ENCODE assay signal across 10 mouse cellular contexts in the genomic region with DNA sequence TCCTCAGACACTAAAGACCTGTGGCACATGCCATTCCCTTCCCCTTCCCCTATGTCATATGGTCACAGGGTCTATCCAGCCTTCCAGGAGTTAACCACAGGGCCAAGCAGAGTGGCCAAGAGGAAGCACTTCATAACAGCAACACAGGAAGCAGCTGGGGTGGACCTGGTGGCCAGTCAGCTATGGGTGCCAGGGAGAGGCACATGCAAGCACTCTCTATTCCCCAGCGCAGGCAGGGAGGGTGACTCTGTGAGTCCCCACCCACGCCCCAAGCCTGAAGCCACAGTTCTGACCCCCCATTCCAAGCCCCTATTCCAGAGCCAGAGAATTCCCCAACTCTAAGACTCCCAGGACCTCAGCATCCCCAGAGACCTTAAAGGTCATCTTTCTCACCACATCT.
DNase-seq lines count a peak whose midpoint lies in the region; TF ChIP-seq lines count a peak whose summit lies in the region.
"Had no signal": no experiment of that assay in that cellular context is flagged by ENCODE, and none has a peak within 500 bp of the region (broad histone marks: within the 10 kb centered on the region; RNA-seq: fewer than 3 reads in every experiment).

No protein-coding gene starts in this region.

- H3K4me3 ChIP-seq in spleen, adult 2 months (ENCODE audit: extremely low read depth, insufficient read depth, insufficient read length) = peak overlapping the region; percentile 5; the same call in 1 of the 2 replicates
- peak overlapping the region; percentile 95 for H3K4me3 ChIP-seq in lung, adult 2 months (replicated peaks; ENCODE audit: extremely low read depth, low read depth, low read length)

- H3K36me3 ChIP-seq in spleen, adult 2 months (ENCODE audit: control insufficient read depth, insufficient read depth, low read length) = no peaks in the 10 kb centered on the region

- intact Hi-C loops in heart, postnatal 10 days (cut with DNase I) = no loop called here

- 0 out of 2 replicates have a peak, but pooled peaks cover 1% of the 10 kb centered on the region for H3K27me3 ChIP-seq in spleen, adult 2 months (ENCODE audit: control insufficient read depth, insufficient read depth, low read length)

- no peak for TF ChIP-seq POLR2A in spleen, adult 2 months (IDR thresholded peaks at IDR 0.05; ENCODE audit: low read depth, low read length)
- peak; percentile 91 for TF ChIP-seq POLR2A in lung, adult 2 months (IDR thresholded peaks at IDR 0.05; ENCODE audit: borderline replicate concordance, extremely low read depth, low read depth, low read length)

- 51% methylated on average over 2 of the region's 2 CpGs for WGBS in spleen, adult 2 months
- WGBS in lung, adult 2 months = 3% methylated on average over 2 of the region's 2 CpGs

- H3K4me1 ChIP-seq in spleen, adult 2 months (ENCODE audit: control insufficient read depth, insufficient read depth, insufficient read length) = peaks cover 4% of the 10 kb centered on the region; the same call in 1 of the 2 replicates
- H3K4me1 ChIP-seq in lung, adult 2 months (ENCODE audit: control insufficient read depth, insufficient read depth, low read length) = peaks cover 48% of the 10 kb centered on the region

- no peak overlapping the region for H3K27ac ChIP-seq in spleen, adult 2 months (ENCODE audit: insufficient read depth, low read length)

- no peak for DNase-seq in spleen, adult 2 months (ENCODE audit: low read depth in 1 of 2, low spot score in 2 of 2)
- no peak for DNase-seq in spleen, adult 18-20 months
- DNase-seq in heart, postnatal 10 days = peak; percentile 60 to 64
- DNase-seq in lung, adult 2 months = peak; percentile 70
- DNase-seq in c-Kit-positive CD71-positive TER-119-positive erythroid progenitor cells, embryonic 14.5 days (ENCODE audit: low spot score) = no peak
- DNase-seq in neural tube, embryonic 10.5 days (ENCODE audit: extremely low spot score, low spot score) = no peak
- DNase-seq in cerebellum, adult 11-12 months = no peak
- DNase-seq in layer of hippocampus, postnatal 25 days (ENCODE audit: extremely low spot score in 1 of 2, low spot score in 1 of 2) = no peak
- DNase-seq: cerebellum, adult 18-20 months; right cerebral cortex, postnatal 14 days had no signal

- TF ChIP-seq CTCF in spleen, adult 2 months (IDR thresholded peaks at IDR 0.05; ENCODE audit: extremely low read depth, insufficient read depth, insufficient read length, insufficient replicate concordance) = no peak
- TF ChIP-seq CTCF in lung, adult 2 months (IDR thresholded peaks at IDR 0.05; ENCODE audit: insufficient read depth, low read length) = no peak

Comparison
In these comparisons a context has a peak if more than half of its experiments do, and no peak if none do; other contexts are left out.
1. DNase-seq: peak in heart, postnatal 10 days (2 of 2) and lung, adult 2 months (single experiment); none in spleen, adult 2 months (0 of 2), spleen, adult 18-20 months (0 of 2), c-Kit-positive CD71-positive TER-119-positive erythroid progenitor cells, embryonic 14.5 days (single experiment), neural tube, embryonic 10.5 days (single experiment), cerebellum, adult 11-12 months (single experiment) and layer of hippocampus, postnatal 25 days (0 of 2).